Mouse (Mus musculus) MEL (cell line): ENCODE data around the gene Map3k21.

Experiments
- CTCF ChIP-seq, 3 experiments: IDR thresholded peaks in 2 of 3; conservative IDR thresholded peaks in 1 of 3; 2 replicates each; pipeline ENCODE4 v1.5.1; 2011 to 2012; ENCODE audit warnings: low read length in 3 of 3, low read depth in 2 of 3, mild to moderate bottlenecking in 2 of 3, improper control_type of control experiment in 1 of 3, inconsistent platforms in 1 of 3, mixed read lengths in 1 of 3, moderate library complexity in 1 of 3; ENCODE audit not compliant: control insufficient read depth in 1 of 3, insufficient read depth in 1 of 3, poor library complexity in 1 of 3, severe bottlenecking in 1 of 3
- E2F4 ChIP-seq: IDR thresholded peaks from 2 replicates; pipeline ENCODE4 v1.6.1; 2011; ENCODE audit warnings: low read depth, low read length, improper control_type of control experiment, borderline replicate concordance
- EP300 ChIP-seq, 2 experiments: IDR thresholded peaks; 2 replicates each; pipeline ENCODE4 v1.6.1; 2011; ENCODE audit warnings: improper control_type of control experiment in 2 of 2, low read length in 2 of 2, low read depth in 1 of 2, mild to moderate bottlenecking in 1 of 2
- ETS1 ChIP-seq: IDR thresholded peaks from 2 replicates; pipeline ENCODE4 v1.6.1; 2012; ENCODE audit warnings: low read depth, mild to moderate bottlenecking, inconsistent platforms, low read length, improper control_type of control experiment, moderate library complexity
- MAX ChIP-seq: IDR thresholded peaks from 2 replicates; pipeline ENCODE4 v1.6.1; 2011; ENCODE audit warnings: low read length, improper control_type of control experiment
- MXI1 ChIP-seq: IDR thresholded peaks from 2 replicates; pipeline ENCODE4 v1.6.1; 2011; ENCODE audit warnings: mild to moderate bottlenecking, low read depth, low read length, improper control_type of control experiment
- RCOR1 ChIP-seq: IDR thresholded peaks from 2 replicates; pipeline ENCODE4 v1.6.1; 2012; ENCODE audit warnings: low read depth, mild to moderate bottlenecking, inconsistent platforms, low read length, improper control_type of control experiment
- TBP ChIP-seq: IDR thresholded peaks from 2 replicates; pipeline ENCODE4 v1.8.0; 2011; ENCODE audit warnings: low read depth, low read length, improper control_type of control experiment
- ZMIZ1 ChIP-seq: IDR thresholded peaks from 2 replicates; pipeline ENCODE4 v1.6.1; 2012; ENCODE audit warnings: low read depth, mild to moderate bottlenecking, inconsistent platforms, low read length, improper control_type of control experiment, moderate library complexity
- ZNF384 ChIP-seq: IDR thresholded peaks from 2 replicates; pipeline ENCODE4 v1.6.1; 2012; ENCODE audit warnings: low read depth, mild to moderate bottlenecking, inconsistent platforms, low read length, improper control_type of control experiment

GRCm38 (mm10) chr8:125872501-125873249 lies 37.6 kb upstream of the Map3k21 start:
- no peak for TF ChIP-seq E2F4
- no peak for TF ChIP-seq EP300 (IDR thresholded peaks at IDR 0.05; ENCODE audit: low read depth in 1 of 2, low read length in 2 of 2)
- TF ChIP-seq ETS1 = no peak
- no peak for TF ChIP-seq CTCF (IDR thresholded peaks at IDR 0.05 in 2 of 3, conservative IDR thresholded peaks at IDR 0.05 in 1 of 3; ENCODE audit: control insufficient read depth in 1 of 3, insufficient read depth in 1 of 3, low read depth in 2 of 3, low read length in 3 of 3, poor library complexity in 1 of 3, severe bottlenecking in 1 of 3)
- TF ChIP-seq TBP = no peak
- no peak for TF ChIP-seq MXI1
- TF ChIP-seq MAX = no peak
- no peak for TF ChIP-seq ZMIZ1
- no peak for TF ChIP-seq ZNF384
- no peak for TF ChIP-seq RCOR1
